Mouse (Mus musculus): ENCODE data around the gene Bcas3.

DNA sequence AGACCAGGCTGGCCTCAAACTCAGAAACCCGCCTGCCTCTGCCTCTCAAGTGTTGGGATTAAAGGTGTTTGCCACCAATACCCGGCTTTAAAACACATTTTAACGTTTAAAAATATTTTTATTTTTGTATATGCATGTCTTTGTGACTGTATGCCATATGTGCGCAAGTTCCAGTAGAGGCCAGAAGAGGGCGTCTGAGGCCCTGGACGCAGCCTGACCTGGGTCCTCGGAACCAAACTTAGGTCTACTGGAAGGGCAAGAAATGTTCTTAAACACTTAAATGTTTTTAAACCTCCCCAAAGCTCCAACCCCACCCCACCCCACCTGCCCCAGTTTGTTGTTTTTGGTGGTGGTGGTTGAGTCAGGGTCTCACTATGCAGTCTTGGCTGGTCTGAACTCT lies 511.4 kb downstream of the Bcas3 start:
- TF ChIP-seq CTCF (IDR thresholded peaks at IDR 0.05; ENCODE audit: low read depth) (peak; percentile 55), EP300 (IDR thresholded peaks at IDR 0.05; ENCODE audit: low read depth) (no peak)
